Mouse (Mus musculus) stomach, embryonic 14.5 days (tissue): ENCODE data around the gene Cps1. TPM values are rescaled to one million over a fixed set of nuclear protein-coding genes. Genes with fewer than 3 reads are reported as not detected.

ENCODE experiments used
- ATAC-seq: fragments of 200-750 bp; cut with Nextera tagmentation; 2 replicates; pipeline ENCODE4 v1.8.0; 2017; ENCODE audit warnings: low read depth, moderate TSS enrichment; ENCODE audit not compliant: insufficient number of reproducible peaks, insufficient read depth, low FRiP score
- H3K27ac ChIP-seq: fragments of 300-500 bp; sonication (generic); 2 replicates; pipeline ENCODE4 v1.5.1; 2014; ENCODE audit warnings: mild to moderate bottlenecking, low read length, moderate library complexity, mixed read lengths
- H3K27me3 ChIP-seq: fragments of 300-500 bp; sonication (generic); 2 replicates; pipeline ENCODE4 v1.6.1; 2014; ENCODE audit warnings: low read length, control low read depth, mixed read lengths; ENCODE audit not compliant: control insufficient read depth, insufficient read depth
- H3K36me3 ChIP-seq: fragments of 300-500 bp; sonication (generic); 2 replicates; pipeline ENCODE4 v1.6.1; 2014; ENCODE audit warnings: mild to moderate bottlenecking, control low read depth, low read length, moderate library complexity, mixed read lengths; ENCODE audit not compliant: control insufficient read depth, insufficient read depth
- H3K4me1 ChIP-seq: fragments of 300-500 bp; sonication (generic); 2 replicates; pipeline ENCODE4 v1.6.1; 2014; ENCODE audit warnings: low read length, control low read depth, mixed read lengths; ENCODE audit not compliant: control insufficient read depth, insufficient read depth
- H3K4me2 ChIP-seq: fragments of 300-500 bp; sonication (generic); replicated peaks from 2 replicates; pipeline ENCODE4 v1.6.1; 2014; ENCODE audit warnings: low read depth, low read length, control low read depth
- H3K4me3 ChIP-seq: fragments of 300-500 bp; sonication (generic); 2 replicates; pipeline ENCODE4 v1.5.1; 2014; ENCODE audit warnings: low read depth, low read length, control low read depth
- H3K9ac ChIP-seq: fragments of 300-500 bp; sonication (generic); replicated peaks from 2 replicates; pipeline ENCODE4 v1.6.1; 2014; ENCODE audit warnings: low read depth, mild to moderate bottlenecking, control low read depth, low read length, moderate library complexity, mixed read lengths
- H3K9me3 ChIP-seq: fragments of 300-500 bp; sonication (generic); 2 replicates; pipeline ENCODE4 v1.6.1; 2016; ENCODE audit warnings: low read depth, low read length, control low read depth; ENCODE audit not compliant: control insufficient read depth
- WGBS: fragments of 180-500 bp; shearing (Covaris S2); extraction: QIAGEN DNeasy Blood & Tissue Kit; methylation state at CpG from one replicate; pipeline ENCODE4 v1.1.7; 2014; 5-methylcytosine and 5-hydroxymethylcytosine counted together
- polyA plus RNA-seq: library from polyadenylated mRNA; unstranded; fragments of >200 nt; fragmentation: Nextera tagmentation; extraction: Ambion mirVana; gene quantifications from 2 replicates; pipeline ENCODE4 v1.2.1, GENCODE M21; 2014

Gene Cps1
- polyA plus RNA-seq, 1 experiment from 2014 or later: 0.49 TPM

DNA sequence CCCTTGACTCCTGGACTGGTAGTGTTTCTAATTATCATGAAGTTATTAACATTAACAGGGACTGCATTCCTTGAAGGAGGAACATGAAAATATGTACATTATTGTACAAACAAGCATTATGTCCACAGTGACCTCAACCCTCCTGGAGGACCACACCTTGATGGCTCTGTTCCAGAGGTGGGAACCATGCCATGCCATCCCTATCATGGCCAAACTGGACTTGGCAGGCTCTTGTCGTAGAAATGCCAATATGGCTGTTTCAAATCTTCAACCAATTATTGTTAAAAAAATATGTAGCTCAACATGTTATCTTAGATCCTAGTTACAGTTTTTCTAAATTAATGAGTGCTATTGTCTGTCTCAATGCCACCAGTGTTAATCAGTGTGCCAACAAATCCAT, 116.1 kb downstream of the Cps1 start:
- H3K4me2 ChIP-seq: no peak overlapping the region

DNA sequence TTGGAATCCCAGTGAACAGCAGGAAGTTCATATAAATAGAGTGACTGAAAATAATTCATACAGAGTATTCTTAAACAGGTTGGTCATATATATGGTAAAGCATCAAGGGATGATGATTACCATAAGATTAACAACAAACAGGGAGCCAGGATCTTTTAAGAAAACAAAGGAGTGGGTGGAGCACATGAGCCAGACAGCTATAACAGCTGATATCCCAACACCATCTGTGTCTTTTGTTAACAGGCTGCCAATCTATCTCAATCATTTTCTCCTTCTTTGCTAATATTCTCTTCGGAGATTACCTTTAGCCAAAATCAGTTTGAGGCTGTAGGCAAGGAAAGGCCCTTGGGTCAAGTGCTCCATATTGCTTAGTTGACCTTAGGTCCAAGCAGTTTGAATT, 142.4 kb downstream of the Cps1 start:
- H3K27me3 ChIP-seq: no peaks in the 10 kb centered on the region
- H3K9me3 ChIP-seq: no peaks in the 10 kb centered on the region
- WGBS: 72% methylated on average over 1 of the region's 1 CpGs
- no peak for ATAC-seq
- H3K4me1 ChIP-seq: no peaks in the 10 kb centered on the region
- H3K36me3 ChIP-seq: no peaks in the 10 kb centered on the region
- H3K9ac ChIP-seq: no peak overlapping the region
- no peak overlapping the region for H3K27ac ChIP-seq
- no peak overlapping the region for H3K4me3 ChIP-seq
- no peak overlapping the region for H3K4me2 ChIP-seq

More for the DNA sequence above, 116.1 kb downstream of the Cps1 start:
- H3K9me3 ChIP-seq: no peaks in the 10 kb centered on the region
- no peak for ATAC-seq
- no peaks in the 10 kb centered on the region for H3K27me3 ChIP-seq
- no peak overlapping the region for H3K4me3 ChIP-seq
- H3K9ac ChIP-seq: no peak overlapping the region
- WGBS: 94% methylated on average over 1 of the region's 1 CpGs
- no peaks in the 10 kb centered on the region for H3K4me1 ChIP-seq
- no peaks in the 10 kb centered on the region for H3K36me3 ChIP-seq
- no peak overlapping the region for H3K27ac ChIP-seq

DNA sequence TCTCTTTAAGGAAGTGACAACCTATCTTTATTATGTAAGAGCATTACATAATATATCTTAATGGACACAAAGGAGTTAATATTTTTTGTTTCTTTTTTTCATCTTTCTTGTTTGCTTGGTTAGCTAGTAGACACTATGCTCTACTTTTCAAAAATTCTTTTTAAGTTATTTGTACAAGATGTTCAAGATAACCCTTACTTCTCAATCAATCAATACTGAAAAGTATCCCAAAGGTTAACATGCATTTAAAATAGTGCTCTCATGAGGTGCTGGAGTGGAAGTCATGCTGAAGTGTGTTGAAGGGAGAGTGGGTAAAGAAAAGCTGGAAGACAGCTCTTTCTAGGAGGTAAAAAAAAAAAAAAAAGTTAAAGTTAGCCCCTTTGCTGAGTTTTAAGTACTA, 145.1 kb downstream of the Cps1 start:
- no peaks in the 10 kb centered on the region for H3K4me1 ChIP-seq
- H3K4me2 ChIP-seq: no peak overlapping the region
- no peaks in the 10 kb centered on the region for H3K27me3 ChIP-seq
- no peaks in the 10 kb centered on the region for H3K9me3 ChIP-seq
- H3K9ac ChIP-seq: no peak overlapping the region
- ATAC-seq: no peak
- no peaks in the 10 kb centered on the region for H3K36me3 ChIP-seq
- no peak overlapping the region for H3K27ac ChIP-seq
- no peak overlapping the region for H3K4me3 ChIP-seq

DNA sequence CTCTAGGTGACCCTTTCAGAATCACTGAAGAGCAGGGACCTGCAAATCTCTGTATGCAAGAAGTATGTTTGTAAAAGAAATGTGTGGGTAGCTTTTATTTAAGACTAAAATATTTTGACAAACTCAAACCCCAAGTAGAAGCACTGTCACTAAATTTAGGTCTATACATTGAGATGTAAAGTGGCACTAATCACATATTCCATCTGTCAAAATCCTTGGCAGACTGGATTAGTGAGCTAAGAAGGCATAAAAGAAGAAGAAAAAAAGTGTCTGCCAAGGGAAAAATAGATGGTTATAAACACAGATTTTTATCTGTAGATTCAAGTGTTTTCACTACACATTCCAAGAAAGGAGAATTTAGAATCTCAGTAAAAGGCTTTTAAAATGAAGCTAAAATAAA, 145.6 kb downstream of the Cps1 start:
- Histone ChIP-seq H3K4me2 (no peak overlapping the region), H3K27ac (no peak overlapping the region), H3K9ac (no peak overlapping the region), H3K36me3 (no peaks in the 10 kb centered on the region), H3K27me3 (no peaks in the 10 kb centered on the region), H3K4me3 (no peak overlapping the region), H3K9me3 (no peaks in the 10 kb centered on the region), H3K4me1 (no peaks in the 10 kb centered on the region)
- no peak for ATAC-seq

DNA sequence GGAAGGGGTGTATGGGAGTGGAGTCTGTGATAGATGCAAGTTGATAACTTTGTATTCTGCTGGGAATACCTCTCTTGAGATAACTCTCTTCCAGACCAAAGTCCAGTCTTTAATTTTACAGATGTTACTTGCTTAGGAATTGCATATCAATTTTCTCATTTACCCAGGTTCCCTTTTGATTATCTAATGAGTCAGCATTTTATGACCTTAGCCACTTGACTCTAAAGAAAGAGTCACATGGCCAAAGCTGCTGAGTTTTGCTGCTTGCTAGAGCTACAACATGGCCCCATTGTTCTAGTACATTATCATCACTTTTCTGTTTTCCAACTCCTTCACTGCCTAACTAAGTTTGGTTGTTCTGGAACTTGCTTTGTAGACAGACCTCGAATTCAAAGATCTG, 153.4 kb downstream of the Cps1 start:
- WGBS: 80% methylated on average over 1 of the region's 1 CpGs
- Histone ChIP-seq H3K36me3 (no peaks in the 10 kb centered on the region), H3K4me3 (no peak overlapping the region), H3K9me3 (no peaks in the 10 kb centered on the region), H3K27ac (no peak overlapping the region), H3K9ac (no peak overlapping the region), H3K4me2 (no peak overlapping the region), H3K4me1 (no peaks in the 10 kb centered on the region), H3K27me3 (no peaks in the 10 kb centered on the region)
- no peak for ATAC-seq

Other genes starting within 250 kb of the Cps1 start
- gene Myl1, start 177.6 kb upstream of the Cps1 start, polyA plus RNA-seq: 14.9 and 19.0 TPM in 2 replicates
- 127 and 142 TPM in 2 replicates for gene Lancl1, start 84.2 kb upstream of the Cps1 start, polyA plus RNA-seq